Mouse (Mus musculus): ENCODE measurements around the gene Cldn5. TPM values are rescaled to one million over a fixed set of nuclear protein-coding genes. Genes with fewer than 3 reads are reported as not detected.

Cldn5 gene
- total RNA-seq (2023) = under 1 TPM in 1 of 2 experiments, not detected in 1; 0.35 TPM

DNA sequence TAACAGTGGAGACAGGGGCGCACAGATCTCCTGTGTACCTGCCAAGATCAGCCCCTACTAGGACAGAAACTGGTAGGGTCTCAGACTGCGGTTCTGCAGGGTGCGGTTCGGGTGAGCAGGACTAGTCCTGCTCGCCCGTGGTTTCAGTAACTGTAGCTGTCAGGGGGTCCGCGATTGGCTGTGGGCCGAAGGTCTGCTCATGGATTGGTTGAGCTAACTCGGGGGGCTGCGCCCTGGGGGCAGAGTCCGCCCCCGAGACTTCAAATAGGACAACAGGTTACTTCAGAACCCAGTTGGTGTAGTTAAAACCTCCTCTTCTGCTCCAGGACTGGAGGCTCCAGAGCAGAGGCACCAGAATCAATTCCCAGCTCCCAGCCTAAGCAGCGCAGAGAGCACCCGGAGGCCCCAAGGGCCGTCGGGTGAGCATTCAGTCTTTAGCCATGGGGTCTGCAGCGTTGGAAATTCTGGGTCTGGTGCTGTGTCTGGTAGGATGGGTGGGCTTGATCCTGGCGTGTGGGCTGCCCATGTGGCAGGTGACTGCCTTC is at the start of gene Cldn5:
TSS of gene Cldn5 (plus strand) at position 292 of the 545 bp plus-strand sequence.

DNA sequence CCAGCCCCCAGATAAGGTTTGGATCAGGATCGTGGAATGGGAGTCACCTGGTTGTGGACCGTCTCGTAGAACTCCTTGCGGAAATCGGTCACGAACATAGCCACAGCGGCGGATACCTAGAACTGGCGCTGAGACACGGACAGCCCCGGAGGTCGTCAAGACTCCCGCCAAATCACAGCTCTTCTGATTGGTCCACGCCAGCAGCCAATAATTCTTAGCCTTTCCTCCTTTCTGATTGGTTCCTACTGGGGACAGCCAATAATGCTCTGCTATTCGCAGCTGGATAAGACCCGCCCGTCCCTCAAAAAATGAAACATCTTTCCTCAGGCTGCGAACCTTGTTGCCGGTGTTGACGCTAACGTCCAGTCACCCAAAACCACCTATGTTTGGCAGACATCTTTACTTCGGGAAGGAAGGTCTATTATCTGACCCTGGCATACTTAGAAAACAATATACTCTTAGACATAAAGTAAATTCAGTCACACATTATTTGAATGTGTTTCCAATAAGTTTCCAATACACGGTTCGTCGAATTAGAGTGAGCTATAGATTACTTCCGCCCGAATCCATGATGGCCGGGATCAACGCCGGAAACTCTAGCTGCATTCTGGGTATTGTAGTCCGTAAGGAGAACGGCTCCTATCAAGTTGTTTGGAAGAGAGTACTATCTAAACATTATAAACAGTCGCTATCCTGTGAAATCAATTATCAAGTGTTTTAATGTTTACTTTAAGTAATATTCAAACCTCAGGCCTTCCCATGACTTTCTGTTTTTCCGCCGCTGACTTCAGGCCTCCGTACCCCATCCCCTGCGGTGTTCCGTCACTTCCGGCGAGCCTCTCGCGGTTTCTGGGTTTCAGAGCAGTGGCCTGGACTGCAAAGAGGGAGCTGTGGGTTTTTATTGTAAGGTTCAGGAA is 35.1 kb downstream of the Cldn5 start, which contains the start of the genes Ufd1 and Cdc45:
TSS of gene Ufd1 (plus strand) at position 312 of the 917 bp plus-strand sequence.
TSS of gene Cdc45 (minus strand) at position 520 of the 917 bp plus-strand sequence.

Other genes starting within 250 kb of the Cldn5 start
- not detected for gene Tbx1, start 186.2 kb upstream of the Cldn5 start, total RNA-seq (2023)
- gene Gp1bb, start 154.4 kb upstream of the Cldn5 start, total RNA-seq (2023) = under 1 TPM in 1 of 2 experiments, not detected in 1; 0.86 TPM
- 10 to 100 TPM; 57.0 to 57.7 TPM for gene Gm49601, start 150.4 kb upstream of the Cldn5 start, total RNA-seq (2023)
- gene Sept5, start 146.9 kb upstream of the Cldn5 start, total RNA-seq (2023) = 100 to 1,000 TPM; 177 to 200 TPM
- gene Ufd1, start 34.9 kb downstream of the Cldn5 start, total RNA-seq (2023) = 10 to 100 TPM; 61.3 to 67.0 TPM
- gene Cdc45, start 35.1 kb downstream of the Cldn5 start, total RNA-seq (2023) = 10 to 100 TPM; 36.6 to 36.7 TPM
- 1 to 10 TPM; 6.6 to 9.2 TPM for gene 2510002D24Rik, start 59.7 kb downstream of the Cldn5 start, total RNA-seq (2023)
- gene Gm28539, start 59.7 kb downstream of the Cldn5 start, total RNA-seq (2023) = 1 to 10 TPM; 3.6 to 7.0 TPM
- gene Mrpl40, start 100.0 kb downstream of the Cldn5 start, total RNA-seq (2023) = 10 to 100 TPM; 25.3 to 27.8 TPM
- 10 to 100 TPM; 45.9 to 50.2 TPM for gene Hira, start 100.2 kb downstream of the Cldn5 start, total RNA-seq (2023)